Mouse (Mus musculus) heart, adult 2 months (tissue): Measurements from ENCODE around the gene Prkag3. TPM values are rescaled to one million over a fixed set of nuclear protein-coding genes. Genes with fewer than 3 reads are reported as not detected.

Source experiments
- DNase-seq, 2 experiments: peaks; one replicate each; pipeline ENCODE4 v3.0.0; 2021
- H3K27ac ChIP-seq: fragments of 200-600 bp; 2 replicates; pipeline ENCODE4 v1.8.1; 2022
- H3K27me3 ChIP-seq: fragments of 200-500 bp; 2 replicates; pipeline ENCODE4 v1.6.1; 2012; ENCODE audit warnings: mild to moderate bottlenecking, low read length, inconsistent platforms, mixed read lengths; ENCODE audit not compliant: control insufficient read depth, insufficient read depth
- H3K36me3 ChIP-seq: fragments of 200-500 bp; 2 replicates; pipeline ENCODE4 v1.6.1; 2012; ENCODE audit warnings: low read length, inconsistent platforms; ENCODE audit not compliant: control insufficient read depth, insufficient read depth
- H3K4me1 ChIP-seq: fragments of 200-500 bp; 2 replicates; pipeline ENCODE4 v1.6.1; 2011; ENCODE audit warnings: low read length; ENCODE audit not compliant: control insufficient read depth, insufficient read depth
- H3K4me3 ChIP-seq: fragments of 200-600 bp; 2 replicates; pipeline ENCODE4 v1.8.1; 2022
- H3K79me2 ChIP-seq: fragments of 200-500 bp; replicated peaks from 2 replicates; pipeline ENCODE4 v1.6.1; 2012; ENCODE audit warnings: mild to moderate bottlenecking, inconsistent platforms, low read length, moderate library complexity, mixed read lengths; ENCODE audit not compliant: control insufficient read depth, insufficient read depth
- H3K9ac ChIP-seq: fragments of 200-500 bp; 2 replicates; pipeline ENCODE4 v1.6.1; 2012; ENCODE audit warnings: low read depth, mild to moderate bottlenecking, control low read depth, inconsistent platforms, low read length, mixed read lengths
- CTCF ChIP-seq: fragments of 200-600 bp; IDR thresholded peaks from 2 replicates; pipeline ENCODE4 v1.8.1; 2022; ENCODE audit warnings: antibody characterized with exemption, mild to moderate bottlenecking, moderate library complexity
- EP300 ChIP-seq: fragments of 200-500 bp; IDR thresholded peaks from 2 replicates; pipeline ENCODE4 v1.6.1; 2011; ENCODE audit warnings: low read depth, low read length, control low read depth; ENCODE audit not compliant: insufficient read depth
- POLR2A ChIP-seq: fragments of 200-500 bp; IDR thresholded peaks from 2 replicates; pipeline ENCODE4 v1.6.1; 2011; ENCODE audit warnings: mild to moderate bottlenecking, low read depth, low read length, control low read depth; ENCODE audit not compliant: insufficient read depth
- WGBS: fragments of 180-500 bp; shearing (Covaris S2); methylation state at CpG from one replicate; pipeline ENCODE4 v1.1.7; 2018; 5-methylcytosine and 5-hydroxymethylcytosine counted together
- intact Hi-C: fragments of 180-260 bp; cut with DNase I; formaldehyde crosslinking; loops from one replicate; pipeline ENCODE4 v1.15.1; 2025
- polyA plus RNA-seq: library from polyadenylated mRNA; depleted of rRNA; stranded (reverse); fragments of >200 nt; gene quantifications from 2 replicates; pipeline ENCODE4 v1.2.3, GENCODE M21; 2012
- total RNA-seq, 2 experiments: library from RNA; stranded (reverse); gene quantifications; 2 replicates each; pipeline ENCODE4 v1.2.3; 2021

Gene Prkag3
- total and polyA plus RNA-seq, 3 experiments, result 1.1 to 2.1 (median 1.3) TPM

- Histone ChIP-seq H3K4me1 (no peaks in the 10 kb centered on the region), H3K79me2 (no peaks in the 10 kb centered on the region), H3K4me3 (no peak overlapping the region), H3K27ac (no peak overlapping the region), H3K27me3 (no peaks in the 10 kb centered on the region), H3K9ac (no peak overlapping the region), H3K36me3 (no peaks in the 10 kb centered on the region)
- intact Hi-C loops, result no loop called here
- no peak for DNase-seq
- WGBS, result 84% methylated on average over 2 of the region's 2 CpGs
- TF ChIP-seq POLR2A, result no peak
- no peak for TF ChIP-seq EP300
- peak; percentile 53 for TF ChIP-seq CTCF
Observed at GRCm38 (mm10) chr1:74723748-74724147, 25.3 kb downstream of the Prkag3 start.

- Histone ChIP-seq H3K36me3 (no peaks in the 10 kb centered on the region), H3K4me1 (no peaks in the 10 kb centered on the region), H3K27me3 (no peaks in the 10 kb centered on the region), H3K9ac (no peak overlapping the region), H3K79me2 (no peaks in the 10 kb centered on the region), H3K27ac (no peak overlapping the region), H3K4me3 (no peak overlapping the region)
- TF ChIP-seq POLR2A (no peak), EP300 (no peak), CTCF (no peak)
- no peak for DNase-seq
- 79% methylated on average over 6 of the region's 6 CpGs for WGBS
- intact Hi-C loops, result no loop called here
Observed at GRCm38 (mm10) chr1:74721657-74722056, 27.4 kb downstream of the Prkag3 start.

- TF ChIP-seq EP300, result no peak
- TF ChIP-seq CTCF, result no peak
- no peak for TF ChIP-seq POLR2A
- Histone ChIP-seq H3K36me3 (no peaks in the 10 kb centered on the region), H3K4me3 (no peak overlapping the region), H3K79me2 (no peaks in the 10 kb centered on the region), H3K27ac (no peak overlapping the region), H3K27me3 (no peaks in the 10 kb centered on the region), H3K4me1 (no peaks in the 10 kb centered on the region), H3K9ac (no peak overlapping the region)
- intact Hi-C loops, result loop anchor here (10.0 kb wide), 1 partner anchor 54 kb away; the partner anchor contains the start of gene Ttll4
- DNase-seq, result no peak
- WGBS, result 91% methylated on average over 3 of the region's 3 CpGs
Observed at GRCm38 (mm10) chr1:74719281-74719680, 29.7 kb downstream of the Prkag3 start.

- Histone ChIP-seq H3K36me3 (no peaks in the 10 kb centered on the region), H3K79me2 (no peaks in the 10 kb centered on the region), H3K27me3 (no peaks in the 10 kb centered on the region), H3K27ac (no peak overlapping the region), H3K4me3 (no peak overlapping the region), H3K4me1 (0 out of 2 replicates have a peak, but pooled peaks cover 1% of the 10 kb centered on the region), H3K9ac (no peak overlapping the region)
- DNase-seq, result no peak
- intact Hi-C loops, result loop anchor here (10.0 kb wide), 1 partner anchor 53 kb away; the partner anchor contains the start of gene Ttll4
- TF ChIP-seq EP300 (no peak), CTCF (no peak)
- WGBS, result 85% methylated on average over 8 of the region's 8 CpGs
Observed at GRCm38 (mm10) chr1:74718113-74718512, 30.9 kb downstream of the Prkag3 start.

GRCm38 (mm10) chr1:74715886-74716285 is 33.1 kb downstream of the Prkag3 start:
- intact Hi-C loops, result loop anchor here (10.0 kb wide), 1 partner anchor 51 kb away; the partner anchor contains the start of gene Ttll4

GRCm38 (mm10) chr1:74715468-74715867 is 33.6 kb downstream of the Prkag3 start:
- no peak overlapping the region for H3K4me3 ChIP-seq
- no peaks in the 10 kb centered on the region for H3K36me3 ChIP-seq
- no peak for DNase-seq
- intact Hi-C loops, result loop anchor here (10.0 kb wide), 1 partner anchor 51 kb away; the partner anchor contains the start of gene Ttll4
- WGBS, result 72% methylated on average over 5 of the region's 5 CpGs
- H3K9ac ChIP-seq, result no peak overlapping the region
- H3K27ac ChIP-seq, result no peak overlapping the region
- TF ChIP-seq POLR2A (no peak), CTCF (no peak), EP300 (no peak)
- H3K79me2 ChIP-seq, result no peaks in the 10 kb centered on the region
- no peaks in the 10 kb centered on the region for H3K27me3 ChIP-seq
- peaks cover 3% of the 10 kb centered on the region for H3K4me1 ChIP-seq

More at GRCm38 (mm10) chr1:74715886-74716285, 33.1 kb downstream of the Prkag3 start:
- no peaks in the 10 kb centered on the region for H3K27me3 ChIP-seq
- no peak overlapping the region for H3K9ac ChIP-seq
- H3K4me3 ChIP-seq, result no peak overlapping the region
- no peaks in the 10 kb centered on the region for H3K36me3 ChIP-seq
- H3K27ac ChIP-seq, result no peak overlapping the region
- TF ChIP-seq CTCF (no peak), POLR2A (no peak), EP300 (no peak)
- H3K4me1 ChIP-seq, result peaks cover 3% of the 10 kb centered on the region
- DNase-seq, result no peak
- 89% methylated on average over 6 of the region's 6 CpGs for WGBS
- H3K79me2 ChIP-seq, result no peaks in the 10 kb centered on the region
